28 mouse cellular contexts compared by ENCODE assay signal in the genomic region with DNA sequence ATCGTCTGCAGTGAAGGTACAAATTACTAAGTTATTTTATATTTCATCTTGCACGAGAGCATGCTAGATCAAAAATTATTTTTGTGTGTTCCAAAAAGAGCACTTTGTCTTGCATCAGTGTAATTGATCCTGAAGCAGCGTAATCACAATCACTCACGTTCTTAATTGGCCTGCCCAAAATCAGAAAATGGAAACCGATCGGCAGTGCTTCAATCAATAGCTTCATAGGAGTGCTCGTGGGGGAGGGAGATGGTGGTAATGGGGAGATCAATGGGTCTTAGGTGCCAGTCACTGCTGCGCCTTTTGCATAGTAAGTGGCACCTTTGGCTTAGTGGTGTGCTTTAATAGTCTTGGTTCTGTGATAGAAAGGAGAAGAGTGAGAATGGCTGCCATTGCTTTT.
"Had no signal": no experiment of that assay in that cellular context is flagged by ENCODE, and none has a peak within 500 bp of the region (broad histone marks: within the 10 kb centered on the region; RNA-seq: fewer than 3 reads in every experiment).

No protein-coding gene starts in this region.

- H3K27me3 ChIP-seq: embryonic facial prominence, embryonic 12.5 days; embryonic facial prominence, embryonic 13.5 days; embryonic facial prominence, embryonic 15.5 days; forebrain, embryonic 12.5 days; forebrain, embryonic 13.5 days; forebrain, embryonic 15.5 days had no signal

- H3K4me3 ChIP-seq: embryonic facial prominence, embryonic 10.5 days; embryonic facial prominence, embryonic 12.5 days; embryonic facial prominence, embryonic 13.5 days; embryonic facial prominence, embryonic 15.5 days; erythroblast, embryonic 14.5 days; forebrain, embryonic 10.5 days; forebrain, embryonic 12.5 days; forebrain, embryonic 13.5 days; forebrain, embryonic 15.5 days; gastrocnemius, adult 2 months; heart, adult 2 months had no signal

- DNase-seq: cerebellum, adult 2 months; cerebellum, adult 8-10 months; cerebellum, adult 9-10 months; cerebellum, adult 9-11 months; cerebellum, postnatal 10 days; cerebellum, postnatal 14 days; cerebellum, postnatal 25 days; cerebellum, postnatal 36 days; embryo, embryonic 11 days; forebrain, postnatal 0 days; gastrocnemius, adult 2 months; gastrocnemius, postnatal 10 days; gastrocnemius, postnatal 14 days; gastrocnemius, postnatal 25 days; gastrocnemius, postnatal 36 days; heart, adult 18-20 months; heart, adult 2 months had no signal

- H3K4me1 ChIP-seq: embryonic facial prominence, embryonic 10.5 days; embryonic facial prominence, embryonic 12.5 days; embryonic facial prominence, embryonic 13.5 days; embryonic facial prominence, embryonic 15.5 days; forebrain, embryonic 10.5 days; forebrain, embryonic 12.5 days; forebrain, embryonic 13.5 days; forebrain, embryonic 15.5 days had no signal

- ATAC-seq: forebrain, embryonic 13.5 days; forebrain, embryonic 14.5 days; forebrain, embryonic 15.5 days; forebrain, embryonic 16.5 days; forebrain, postnatal 0 days had no signal

- H3K9me3 ChIP-seq: embryonic facial prominence, embryonic 10.5 days; embryonic facial prominence, embryonic 12.5 days; embryonic facial prominence, embryonic 13.5 days; embryonic facial prominence, embryonic 15.5 days; forebrain, embryonic 10.5 days; forebrain, embryonic 12.5 days; forebrain, embryonic 13.5 days; forebrain, embryonic 15.5 days had no signal

- H3K36me3 ChIP-seq: embryonic facial prominence, embryonic 12.5 days had no signal

- H3K4me2 ChIP-seq: embryonic facial prominence, embryonic 12.5 days; embryonic facial prominence, embryonic 13.5 days; embryonic facial prominence, embryonic 15.5 days; forebrain, embryonic 12.5 days; forebrain, embryonic 13.5 days; forebrain, embryonic 15.5 days had no signal

- H3K27ac ChIP-seq: embryonic facial prominence, embryonic 10.5 days; embryonic facial prominence, embryonic 12.5 days; embryonic facial prominence, embryonic 13.5 days; embryonic facial prominence, embryonic 15.5 days; forebrain, embryonic 10.5 days; forebrain, embryonic 12.5 days; forebrain, embryonic 13.5 days; forebrain, embryonic 15.5 days; gastrocnemius, adult 2 months; heart, adult 2 months had no signal

- H3K9ac ChIP-seq: embryonic facial prominence, embryonic 12.5 days; embryonic facial prominence, embryonic 13.5 days; embryonic facial prominence, embryonic 15.5 days; forebrain, embryonic 12.5 days; forebrain, embryonic 13.5 days; forebrain, embryonic 15.5 days; forebrain, postnatal 0 days had no signal
